Mouse (Mus musculus): ENCODE results near the gene Guk1.
A peak's percentile ranks its signal among the peaks of the same experiment; 100 is the strongest.
"Not testable (repeated sequence)": the region's sequence is repeated elsewhere in the genome, so short reads cannot be mapped to it uniquely, and the experiment has no call there.

The Guk1 gene

GRCm38 (mm10) chr11:59192059-59192386 lies at the start of gene Guk1:
Gene Guk1 (minus strand): TSS chr11:59192212.
- no peak for DNase-seq (ENCODE audit: low spot score)

- no peak for DNase-seq (ENCODE audit: low spot score)
Measured at GRCm38 (mm10) chr11:59239796-59240195, 47.8 kb upstream of the Guk1 start.

GRCm38 (mm10) chr11:59239428-59239785 lies 47.4 kb upstream of the Guk1 start:
- no peak for DNase-seq (ENCODE audit: low spot score)

DNA sequence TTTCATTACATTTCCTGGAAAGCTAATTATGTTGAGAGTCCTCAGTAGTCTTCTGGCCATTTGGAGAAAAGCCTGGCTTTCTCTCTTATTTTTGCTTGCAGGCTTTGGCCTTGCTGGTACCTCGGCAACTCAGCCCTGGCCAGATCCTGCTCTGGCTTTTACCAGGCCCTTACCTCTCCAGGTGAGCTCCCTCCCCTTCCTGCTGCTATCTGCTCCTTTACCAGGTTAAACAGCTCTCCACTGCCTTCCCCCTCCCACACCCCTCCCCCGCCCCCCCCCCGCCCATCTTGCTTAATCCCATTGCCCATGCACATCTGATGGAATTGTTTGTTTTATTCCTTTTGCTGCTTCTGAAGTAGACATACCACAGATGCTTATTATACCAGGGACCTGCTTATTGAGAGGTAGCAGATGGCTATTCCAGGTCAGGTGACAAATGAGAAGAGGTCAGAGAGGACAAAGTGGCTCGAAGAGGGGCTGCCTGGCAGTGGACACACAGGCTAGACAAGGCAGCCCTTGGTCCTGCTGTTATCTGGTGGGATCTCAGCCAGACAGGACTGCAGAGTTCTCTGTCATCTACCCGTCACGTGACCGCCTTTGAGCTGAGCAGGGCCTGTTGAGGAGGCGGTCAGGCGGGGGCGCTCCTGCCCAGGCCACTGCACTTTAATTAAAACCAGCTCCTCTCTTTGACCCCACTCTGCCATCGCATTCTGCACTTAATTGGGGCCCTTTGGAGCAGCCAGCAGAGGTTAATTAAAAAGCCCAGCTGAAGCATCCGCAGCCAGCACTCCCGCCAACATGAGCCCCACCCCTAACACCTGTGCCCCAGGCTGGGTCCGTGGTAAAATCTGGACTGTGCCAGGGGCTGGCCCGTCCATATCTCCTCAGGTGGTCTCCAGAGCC lies 46.8 kb upstream of the Guk1 start:
- no peak for DNase-seq (ENCODE audit: low spot score)

DNA sequence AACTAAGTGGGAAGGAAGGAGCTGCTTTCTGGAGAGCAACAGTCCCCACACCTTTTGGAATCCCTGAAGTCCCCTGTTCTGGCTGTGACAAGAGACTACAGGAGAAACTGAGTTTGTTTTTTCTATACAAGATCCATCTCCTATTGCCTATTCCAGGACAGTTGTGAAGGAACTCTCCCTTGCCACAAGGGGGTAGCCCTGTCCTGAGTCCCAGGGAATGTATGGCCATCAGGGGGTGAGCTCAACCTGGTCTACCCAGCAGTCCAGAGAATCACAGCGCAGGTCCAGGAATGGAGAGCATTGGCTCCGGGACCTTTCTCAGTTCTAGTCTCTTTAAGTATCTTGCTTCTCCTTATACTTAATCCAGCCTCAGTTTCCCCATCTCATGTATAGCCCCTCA lies 40.8 kb upstream of the Guk1 start:
- DNase-seq (ENCODE audit: low spot score): no peak

DNA sequence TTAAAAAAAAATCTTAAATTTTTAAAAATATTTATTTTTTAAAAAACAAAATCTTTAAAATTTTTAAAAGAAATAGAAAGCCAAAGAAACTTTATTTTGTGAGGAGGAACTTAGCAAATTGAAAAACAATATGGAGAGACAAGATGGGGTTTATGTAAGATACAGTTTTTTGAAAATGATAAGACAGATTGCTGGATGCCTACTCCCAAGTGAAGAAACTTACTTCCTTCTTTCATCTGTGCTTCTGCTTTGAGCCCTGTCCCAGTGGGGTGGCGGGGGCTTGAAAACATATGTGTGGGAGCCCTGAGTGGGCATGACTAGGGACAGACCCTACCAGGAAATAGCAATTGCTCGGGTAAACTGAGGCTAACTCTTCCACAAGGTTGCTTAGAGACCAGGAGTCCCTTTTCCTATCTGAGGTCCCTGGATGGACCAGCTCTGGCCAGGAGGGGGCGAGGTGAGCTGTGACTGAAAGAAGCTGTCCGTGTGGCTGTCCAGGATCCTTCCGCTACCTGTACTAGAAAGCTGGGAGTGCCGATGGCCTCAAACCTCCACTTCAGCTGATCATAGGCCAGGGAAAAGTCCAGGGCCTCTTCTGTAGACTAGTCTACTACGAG lies 38.2 kb upstream of the Guk1 start:
- peak; percentile 62 for DNase-seq (ENCODE audit: low spot score)

DNA sequence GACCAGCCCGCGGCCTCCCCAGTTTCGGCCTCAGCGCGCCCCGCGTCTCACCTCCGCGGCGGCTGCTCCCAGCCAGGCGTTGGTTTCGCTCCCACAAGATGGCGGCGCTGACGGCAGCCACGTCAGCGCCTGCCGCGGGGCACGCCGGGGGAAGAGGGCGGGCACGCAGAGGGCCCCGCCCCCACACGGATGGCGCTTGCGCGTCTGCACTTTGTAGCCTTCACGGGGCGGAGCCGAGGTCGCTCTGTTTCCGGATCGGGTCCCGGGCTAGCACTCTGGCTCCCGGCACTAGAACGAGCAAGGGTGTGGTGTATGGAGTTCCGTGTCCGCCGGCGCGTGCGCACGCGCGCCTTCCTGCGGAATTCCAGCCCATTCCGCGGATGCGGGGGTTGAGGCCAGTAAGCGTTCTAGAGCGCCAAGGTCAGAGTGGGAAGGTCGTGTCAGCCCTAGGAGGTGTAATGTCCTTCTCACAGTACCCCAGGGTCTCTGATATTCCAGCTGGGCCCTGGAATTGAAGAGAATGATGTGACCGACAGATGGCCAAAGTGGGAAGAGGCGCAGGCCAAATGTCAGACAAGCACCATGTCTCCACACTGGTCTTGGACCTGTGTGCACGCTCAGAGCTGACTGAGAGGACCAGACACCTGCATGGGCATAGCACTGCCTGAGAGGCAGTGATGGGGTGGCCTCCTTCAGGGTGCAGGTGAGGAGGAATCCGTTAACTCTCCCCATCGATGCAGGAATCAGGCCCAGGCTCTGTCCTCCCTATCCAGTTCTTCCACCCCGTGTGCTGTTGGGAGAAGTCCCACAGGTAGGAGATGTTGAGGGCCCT lies 36.3 kb upstream of the Guk1 start, which contains the start of gene Arf1:
TSS of gene Arf1 (minus strand) at position 149 of the 832 bp plus-strand sequence.
- peak; percentile 95 for DNase-seq (ENCODE audit: low spot score)

- DNase-seq (ENCODE audit: low spot score): no peak
Measured at GRCm38 (mm10) chr11:59227604-59228121, 35.7 kb upstream of the Guk1 start.

GRCm38 (mm10) chr11:59226787-59227603 lies 35.0 kb upstream of the Guk1 start:
- peak; percentile 13 for DNase-seq (ENCODE audit: low spot score)

DNA sequence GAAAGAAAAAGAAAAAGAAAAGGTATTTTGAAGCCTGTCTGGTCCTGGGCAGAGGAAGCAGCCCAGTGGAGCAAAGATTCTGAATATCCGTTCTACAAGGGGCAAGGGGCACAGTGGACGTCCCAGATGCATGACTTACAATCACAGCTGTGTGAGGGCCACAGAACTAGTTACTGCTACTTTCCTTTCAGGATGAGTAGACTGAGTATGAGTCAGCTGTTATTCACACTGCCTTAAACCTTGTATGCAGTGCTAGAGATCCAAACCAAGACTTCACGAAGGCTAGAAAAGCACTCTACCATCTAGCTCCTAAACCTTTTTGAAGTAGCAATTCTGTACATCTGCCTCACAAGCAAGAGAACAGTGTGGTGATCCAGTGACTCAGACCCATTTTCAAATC lies 34.2 kb upstream of the Guk1 start:
- no peak for DNase-seq (ENCODE audit: low spot score)

DNA sequence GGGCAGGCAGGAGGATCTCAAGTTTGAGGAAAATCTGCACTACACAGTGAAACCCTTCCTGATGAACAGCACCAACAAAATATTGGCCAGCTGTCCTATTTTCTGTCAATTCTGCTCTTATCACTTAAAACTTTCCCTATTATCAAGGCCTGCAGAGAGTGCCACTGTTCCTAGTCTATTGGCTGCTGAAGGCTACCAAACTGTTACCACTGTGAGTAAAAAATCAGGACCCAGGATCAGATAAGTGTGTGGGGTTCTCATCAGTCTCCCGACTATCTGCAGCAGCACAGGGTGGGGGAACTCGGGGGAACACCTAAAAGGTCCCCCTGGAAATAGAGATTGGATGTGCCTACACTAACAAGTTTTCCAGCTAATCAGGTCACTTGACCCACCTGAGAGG lies 33.2 kb upstream of the Guk1 start:
- DNase-seq (ENCODE audit: low spot score): no peak

GRCm38 (mm10) chr11:59224470-59224869 lies 32.5 kb upstream of the Guk1 start:
- no peak for DNase-seq (ENCODE audit: low spot score)

GRCm38 (mm10) chr11:59224025-59224424 lies 32.0 kb upstream of the Guk1 start:
- no peak for DNase-seq (ENCODE audit: low spot score)

DNA sequence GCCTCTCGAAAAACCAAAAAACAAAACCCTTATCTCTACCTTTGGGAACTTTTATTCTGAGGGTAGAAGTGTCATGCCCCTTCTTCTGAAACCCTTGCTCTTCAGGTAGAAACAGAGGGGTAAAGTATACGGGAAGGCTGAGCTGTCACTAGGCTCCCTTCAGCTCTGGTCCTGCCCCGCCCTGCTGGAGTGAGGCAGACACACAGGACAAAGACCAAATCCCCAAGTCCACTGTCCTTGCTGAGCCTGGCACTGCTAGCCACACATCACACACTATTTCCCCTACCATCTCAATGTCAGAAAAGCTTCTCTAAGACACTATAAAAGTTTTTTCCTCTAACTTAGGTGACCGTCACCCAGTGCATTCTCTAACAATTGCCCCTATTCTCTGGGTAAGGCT lies 30.3 kb upstream of the Guk1 start:
- no peak for DNase-seq (ENCODE audit: low spot score)

DNA sequence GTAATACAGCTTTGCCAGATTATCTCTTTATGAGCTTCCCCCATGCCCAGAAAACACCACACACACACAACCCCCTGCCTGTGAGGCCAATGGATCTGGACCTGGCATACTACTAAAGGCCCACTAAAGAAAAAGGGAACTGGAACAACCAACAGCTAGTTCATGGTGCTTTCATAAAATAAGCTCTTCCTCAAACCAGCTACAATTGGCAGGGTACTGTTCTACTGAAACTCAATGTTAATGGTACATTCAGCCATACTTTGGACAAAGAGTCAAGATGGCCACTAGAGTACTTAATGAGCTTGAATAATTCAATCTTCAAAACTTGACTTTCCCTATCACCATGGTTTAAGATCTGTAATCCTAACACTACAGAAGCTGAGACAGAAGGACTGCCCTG lies 29.6 kb upstream of the Guk1 start:
- no peak for DNase-seq (ENCODE audit: low spot score)

- DNase-seq (ENCODE audit: low spot score): peak; percentile 22
Measured at GRCm38 (mm10) chr11:59219064-59219463, 27.1 kb upstream of the Guk1 start.

DNA sequence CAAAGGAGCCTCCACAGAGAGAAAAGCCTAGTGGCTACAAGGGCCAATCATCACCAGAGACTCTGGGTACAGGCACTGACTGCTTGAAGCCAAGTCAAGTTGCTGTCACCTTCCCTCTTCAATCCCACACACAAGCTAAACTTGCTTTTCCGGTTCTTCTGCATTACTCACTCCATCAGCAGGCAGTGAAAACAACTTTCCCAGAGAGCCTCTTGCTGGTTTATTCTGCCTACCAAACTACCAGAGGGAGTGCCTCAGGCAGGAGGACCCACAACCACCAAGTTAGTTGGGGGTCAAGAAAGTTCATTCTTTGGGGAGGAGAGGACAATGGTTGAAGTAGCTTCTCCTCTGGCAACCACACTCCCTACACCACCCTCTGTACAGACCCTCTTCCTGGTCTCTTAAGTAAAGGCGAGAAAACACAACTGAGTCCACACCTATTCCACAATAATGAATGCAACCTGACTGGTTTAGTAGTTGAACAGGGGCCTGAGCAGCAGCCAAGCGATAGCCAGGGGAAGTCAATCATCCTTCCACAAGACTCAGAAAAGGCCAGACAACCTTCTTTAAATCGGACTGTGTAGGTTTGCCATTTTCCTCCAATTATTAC lies 26.5 kb upstream of the Guk1 start:
- DNase-seq (ENCODE audit: low spot score): no peak

DNA sequence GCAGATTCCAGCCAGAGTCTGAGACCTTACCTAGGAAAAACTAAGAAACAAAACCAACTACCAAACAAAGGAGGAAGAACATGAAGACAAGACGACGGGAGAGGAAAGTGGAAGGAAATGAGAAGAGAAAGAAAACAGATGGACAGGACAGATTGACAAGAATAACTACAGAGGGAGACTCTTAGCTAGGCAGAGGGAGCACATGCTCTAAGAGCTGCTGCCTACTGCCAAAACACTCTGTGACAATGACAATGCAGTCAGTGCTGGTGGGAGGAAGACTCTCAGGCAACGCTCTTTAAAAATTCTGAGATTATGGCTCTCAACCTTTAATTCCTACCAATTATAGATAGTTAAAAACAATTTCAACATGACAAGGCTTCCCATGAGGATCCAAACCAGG lies 24.9 kb upstream of the Guk1 start:
- no peak for DNase-seq (ENCODE audit: low spot score)

DNA sequence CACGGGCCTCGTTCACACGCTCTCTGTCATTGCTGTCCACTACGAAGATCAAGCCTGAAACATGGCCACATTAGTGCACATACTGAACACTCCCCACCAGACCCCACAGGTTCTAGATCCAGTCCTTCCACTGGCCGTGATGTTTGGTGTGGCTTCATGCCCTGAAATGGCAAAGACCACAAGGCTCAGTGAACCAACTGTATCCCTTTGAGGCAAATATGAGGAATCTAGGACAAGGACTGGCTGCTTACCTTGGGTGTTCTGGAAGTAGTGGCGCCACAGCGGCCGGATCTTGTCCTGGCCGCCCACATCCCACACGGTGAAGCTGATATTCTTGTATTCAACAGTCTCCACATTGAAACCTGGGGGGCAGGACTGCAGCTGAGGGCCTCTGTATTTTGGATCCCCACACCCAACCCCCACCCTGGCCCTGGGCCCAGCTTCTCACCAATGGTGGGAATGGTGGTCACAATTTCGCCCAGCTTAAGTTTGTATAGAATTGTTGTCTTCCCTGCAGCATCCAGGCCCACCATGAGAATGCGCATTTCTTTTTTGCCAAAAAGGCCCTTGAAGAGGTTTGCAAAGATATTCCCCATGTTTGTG lies 21.0 kb upstream of the Guk1 start:
- DNase-seq (ENCODE audit: low spot score): no peak

- DNase-seq (ENCODE audit: low spot score): not testable (repeated sequence)
Measured at GRCm38 (mm10) chr11:59212320-59212719, 20.3 kb upstream of the Guk1 start.

- not testable (repeated sequence) for DNase-seq (ENCODE audit: low spot score)
Measured at GRCm38 (mm10) chr11:59211561-59211960, 19.5 kb upstream of the Guk1 start.
